Mouse (Mus musculus) cerebellum, postnatal 14 days (tissue): ENCODE data around the gene Gm28434.

Experiments
- DNase-seq, 2 experiments: peaks; one replicate each; pipeline ENCODE4 v3.0.0; 2021; ENCODE audit warnings: mixed read lengths in 2 of 2

Gm28434 gene

DNA sequence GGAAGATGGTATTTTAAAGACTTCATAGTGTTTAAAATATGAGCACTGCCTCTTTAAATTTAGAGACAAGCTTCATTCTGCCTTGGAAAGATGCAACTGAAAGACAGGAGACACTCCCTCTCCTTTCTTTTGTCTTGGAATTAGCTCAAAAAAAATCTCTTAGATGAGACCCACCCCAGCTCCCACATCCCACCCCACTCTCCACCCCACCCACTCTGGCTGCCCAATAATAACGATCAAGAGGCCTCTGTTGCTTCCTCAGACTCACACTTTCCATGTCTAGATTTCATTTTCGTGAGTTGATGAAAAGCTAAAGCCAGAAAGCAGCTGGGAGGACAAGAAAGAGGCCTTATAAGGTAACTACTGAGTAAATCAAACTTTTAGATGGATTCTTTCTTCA is at the start of gene Gm28434, which contains the start of gene 2310003L06Rik:
Gm28434 (plus strand) TSS at position 317 of the 400 bp plus-strand sequence.
2310003L06Rik (plus strand) TSS at position 259 of the 400 bp plus-strand sequence.
- DNase-seq: no peak

DNA sequence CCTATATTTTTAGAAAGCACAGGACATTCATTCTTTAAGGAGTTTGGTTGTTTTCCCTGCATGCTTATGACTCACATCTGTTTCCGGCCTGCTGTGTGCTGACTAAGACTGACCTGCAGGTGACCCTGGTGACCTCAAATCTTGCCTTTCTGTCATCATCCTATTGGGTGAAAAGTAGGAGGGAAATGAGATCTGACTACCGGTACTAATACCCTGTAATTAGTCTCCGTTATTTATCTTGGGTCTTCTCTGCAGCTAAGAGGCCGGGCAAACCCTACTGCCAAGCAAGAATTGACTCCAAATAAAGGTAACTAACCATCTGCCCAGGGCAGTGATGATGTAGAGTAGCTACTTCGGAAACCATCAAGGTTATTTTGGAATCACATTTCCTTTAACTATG is 43.9 kb upstream of the Gm28434 start, which contains the start of gene Csn3:
Csn3 (plus strand) TSS at position 208 of the 400 bp plus-strand sequence.
- DNase-seq: no peak

DNA sequence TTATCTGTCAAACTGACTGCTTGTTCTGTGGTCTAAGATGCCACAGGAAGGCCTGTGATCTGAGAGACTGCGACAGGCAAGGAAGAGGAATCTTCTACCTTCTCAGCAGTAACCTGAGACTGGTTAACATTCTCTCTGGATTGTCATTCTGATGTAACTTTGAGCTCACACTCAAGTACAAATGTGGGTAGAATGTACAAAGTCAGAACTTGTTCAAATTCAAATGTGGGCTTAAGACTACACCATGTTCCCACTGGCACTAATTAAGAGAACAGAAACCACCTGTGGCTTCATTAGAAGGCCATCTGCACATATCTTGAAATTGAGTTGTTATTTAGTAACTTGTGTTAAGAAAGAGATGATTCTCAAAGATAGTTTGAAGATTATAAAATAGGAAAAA is 37.7 kb upstream of the Gm28434 start:
- DNase-seq: no peak

DNA sequence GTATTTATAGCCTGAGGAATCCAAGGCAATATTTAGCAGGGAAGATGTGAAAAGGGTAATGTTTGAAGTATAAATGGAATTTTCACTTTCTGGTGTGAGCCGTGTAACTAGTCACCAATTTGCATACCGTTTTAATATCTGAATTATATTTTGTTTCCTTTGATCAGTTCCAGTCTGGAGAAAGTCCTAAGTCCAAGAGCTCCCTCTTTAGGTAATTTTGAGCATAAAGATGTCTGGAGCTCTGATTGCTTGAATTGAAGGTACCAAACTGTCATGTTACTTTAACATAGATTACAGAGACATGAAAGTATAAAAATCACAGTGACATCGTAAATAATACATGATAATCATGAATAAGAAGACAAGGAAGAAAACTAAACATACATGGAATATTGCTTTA is 28.6 kb upstream of the Gm28434 start:
- DNase-seq: peak in 1 of 2 experiments; percentile 2

DNA sequence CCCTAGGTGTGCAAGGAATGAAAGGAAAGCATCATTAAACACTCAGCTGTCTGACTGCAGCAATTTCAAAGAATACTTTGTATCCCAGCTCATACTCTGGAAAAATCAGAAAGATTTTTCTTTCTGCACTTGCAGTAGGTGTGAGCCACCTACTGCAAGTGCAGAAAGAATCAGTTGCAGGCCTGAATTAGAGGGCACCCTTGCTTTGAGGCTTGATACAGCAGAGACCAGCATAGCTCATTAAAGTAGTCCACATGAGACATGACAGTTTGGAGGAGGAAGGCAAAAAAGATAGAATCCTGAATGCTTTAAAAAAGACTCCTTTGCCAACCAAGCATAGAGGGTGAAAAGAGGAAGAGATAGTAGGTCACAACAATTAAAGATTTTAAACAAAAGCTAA is 26.8 kb upstream of the Gm28434 start:
- no peak for DNase-seq

DNA sequence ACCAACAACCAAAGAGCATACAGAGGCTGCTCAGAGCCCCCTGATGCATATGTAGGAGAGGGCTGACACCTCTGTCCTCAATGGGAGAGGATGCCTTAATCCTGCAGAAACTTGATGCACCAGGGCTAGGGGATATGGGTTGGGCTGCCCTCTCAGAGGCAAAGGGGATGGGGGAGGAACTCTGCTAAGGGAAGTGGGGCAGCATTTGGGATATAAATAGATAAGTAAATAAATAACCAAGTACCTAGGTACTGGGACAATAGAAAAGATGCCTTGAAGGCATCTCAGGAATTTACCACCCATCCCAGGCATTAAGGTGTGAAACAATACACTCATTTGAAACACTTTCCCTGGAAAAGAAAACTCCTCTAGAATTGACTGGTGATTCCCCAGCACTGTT is 17.5 kb upstream of the Gm28434 start:
- no peak for DNase-seq

DNA sequence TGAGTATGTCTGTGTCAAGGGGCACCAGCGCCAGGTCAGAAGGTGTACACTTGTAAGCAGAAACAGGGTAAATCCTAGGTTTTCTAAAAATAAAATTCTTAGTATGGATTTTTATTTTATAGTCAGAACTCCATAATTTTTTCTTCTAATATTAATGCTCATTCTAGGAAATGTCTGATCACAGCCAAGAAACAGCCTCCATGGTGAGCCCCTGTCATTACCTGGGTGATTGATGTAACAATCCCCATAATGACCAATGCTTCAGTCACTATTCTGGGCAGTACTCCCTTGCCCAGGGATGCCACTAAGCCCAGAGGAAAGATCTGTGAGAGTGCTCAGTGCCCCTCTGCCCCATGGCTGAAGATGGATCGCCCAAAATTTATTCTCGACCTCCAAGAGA is 9.8 kb downstream of the Gm28434 start, which contains the start of gene Cabs1:
Cabs1 (plus strand) TSS at position 301 of the 400 bp plus-strand sequence.
- DNase-seq: no peak

DNA sequence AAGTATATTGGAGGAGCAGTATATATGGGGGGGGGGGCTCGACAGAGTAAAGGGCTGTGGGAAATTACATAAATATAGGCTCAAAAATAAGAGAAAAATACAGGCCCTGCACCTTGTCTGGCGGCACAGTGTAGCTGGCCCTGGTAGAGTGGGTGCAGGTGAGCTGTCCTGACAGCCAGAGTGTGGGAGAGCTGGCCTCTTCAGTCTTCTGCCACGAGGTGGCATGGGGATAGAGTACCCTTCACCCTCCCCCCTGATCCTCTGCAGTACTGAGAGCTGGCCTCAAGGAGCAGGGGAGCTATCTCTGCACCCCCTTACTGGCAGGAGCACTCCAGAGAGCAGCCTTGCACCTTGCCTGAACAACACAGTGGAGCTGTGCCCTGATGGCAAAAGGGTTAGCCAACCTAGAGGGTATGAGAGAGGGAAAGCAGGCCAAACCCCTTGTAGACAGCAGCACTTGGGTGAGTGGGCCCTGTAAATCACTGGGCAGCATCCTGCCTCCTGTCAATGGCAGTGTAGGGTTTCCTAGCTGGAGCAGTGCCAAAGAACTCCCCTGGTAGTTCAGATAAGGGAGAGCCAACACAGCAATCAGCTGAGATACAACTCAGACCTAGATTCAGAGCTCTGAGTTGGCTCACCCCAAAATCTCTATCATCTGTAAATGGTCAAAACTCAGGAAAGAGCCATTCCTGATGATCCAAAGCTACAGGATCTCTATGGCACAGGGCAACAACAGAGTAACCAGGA is 13.3 kb downstream of the Gm28434 start:
- peak in 1 of 2 experiments; percentile 4 for DNase-seq

DNA sequence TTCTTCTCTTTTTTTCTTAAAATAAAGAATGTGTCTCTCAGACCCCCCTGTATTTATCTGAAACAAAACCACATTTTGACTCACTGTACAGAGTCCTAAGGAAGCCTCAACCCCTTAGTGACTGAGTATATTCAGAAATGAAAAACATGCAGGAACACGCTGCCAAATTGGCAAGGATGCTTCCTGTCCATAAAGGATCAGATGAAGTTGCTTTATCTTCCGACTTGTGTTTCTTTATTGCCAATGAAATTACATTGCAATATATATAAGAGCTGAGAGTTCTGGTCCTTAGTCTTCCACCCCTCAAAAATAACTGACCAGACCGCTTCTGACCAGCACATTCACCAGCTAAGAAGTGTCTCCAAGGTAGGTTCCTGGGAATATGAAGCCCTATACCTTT is 32.9 kb downstream of the Gm28434 start, which contains the start of gene Smr3a:
Smr3a (plus strand) TSS at position 301 of the 400 bp plus-strand sequence.
- DNase-seq: no peak

DNA sequence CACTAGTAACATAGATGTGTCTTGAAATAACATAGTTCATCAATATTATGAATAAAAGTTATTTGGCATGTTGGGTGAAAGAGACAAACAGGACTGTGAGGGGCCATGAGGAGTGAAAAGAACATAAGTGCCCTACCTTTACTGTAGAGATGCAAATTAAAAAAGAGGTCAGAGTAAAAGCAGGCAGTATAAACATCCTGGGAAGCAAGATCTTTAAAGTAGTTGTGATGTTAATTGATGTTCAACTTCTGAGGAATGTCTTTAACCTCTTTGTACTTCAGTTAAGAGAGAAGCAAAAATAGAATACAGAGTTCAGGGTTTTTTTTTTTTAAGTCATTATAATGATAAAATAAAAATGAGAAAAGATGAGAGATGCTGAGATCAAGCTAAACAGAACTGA is 35.9 kb downstream of the Gm28434 start:
- no peak for DNase-seq
